Mouse (Mus musculus) brain, embryonic 14.5 days (tissue): ENCODE data around the gene Cers5.

Experiments
- CTCF ChIP-seq: fragments of 200-500 bp; IDR thresholded peaks from 2 replicates; pipeline ENCODE4 v1.5.1; 2012; ENCODE audit warnings: inconsistent platforms, mild to moderate bottlenecking, moderate library complexity, borderline replicate concordance; ENCODE audit not compliant: insufficient read depth, insufficient read length; ENCODE audit errors: extremely low read depth
- POLR2A ChIP-seq: fragments of 200-500 bp; IDR thresholded peaks from 2 replicates; pipeline ENCODE4 v1.6.1; 2012; ENCODE audit warnings: mild to moderate bottlenecking, inconsistent platforms, borderline replicate concordance; ENCODE audit not compliant: poor library complexity, insufficient read depth, insufficient read length, severe bottlenecking; ENCODE audit errors: extremely low read depth

DNA sequence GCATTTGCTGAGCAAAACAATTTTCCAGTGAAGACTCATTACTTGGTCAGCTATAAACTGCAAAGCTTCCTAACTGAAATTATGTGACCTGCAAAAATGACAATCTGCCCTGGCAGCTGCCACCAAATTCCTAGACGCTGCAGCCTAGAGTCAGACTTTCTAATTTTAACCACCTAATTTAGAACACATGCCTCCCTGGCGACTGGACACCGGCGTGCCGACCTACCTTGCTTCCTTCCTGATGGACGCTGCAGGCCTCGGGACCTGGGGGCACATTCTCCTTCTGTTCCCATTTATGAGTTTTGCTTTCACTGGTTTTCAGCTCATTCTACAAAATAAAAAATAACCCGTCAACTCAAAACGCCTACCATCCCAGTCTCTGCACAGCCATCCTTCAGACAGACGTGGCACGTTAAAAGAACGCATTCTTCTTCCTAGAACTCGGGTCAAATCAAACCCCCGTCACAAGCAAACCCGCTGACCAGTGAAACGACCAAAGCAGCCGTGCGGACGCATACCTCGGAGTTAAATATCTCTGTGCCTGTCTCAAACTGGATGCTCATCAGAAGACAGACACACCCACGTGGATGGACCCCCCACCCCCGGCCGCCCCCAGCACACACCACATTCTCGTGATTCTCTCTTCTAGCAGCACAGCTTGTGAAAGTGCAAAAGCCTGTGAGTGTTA, 29.3 kb upstream of the Cers5 start:
- TF ChIP-seq POLR2A (no peak), CTCF (no peak)
